Mouse (Mus musculus) kidney, postnatal 10 days (tissue): ENCODE measurements around the gene Olfr90.
A peak's percentile ranks its signal among the peaks of the same experiment; 100 is the strongest.

Source experiments
- DNase-seq: peaks from one replicate; pipeline ENCODE4 v3.0.0; 2021; ENCODE audit warnings: mixed read lengths

Gene Olfr90

DNA sequence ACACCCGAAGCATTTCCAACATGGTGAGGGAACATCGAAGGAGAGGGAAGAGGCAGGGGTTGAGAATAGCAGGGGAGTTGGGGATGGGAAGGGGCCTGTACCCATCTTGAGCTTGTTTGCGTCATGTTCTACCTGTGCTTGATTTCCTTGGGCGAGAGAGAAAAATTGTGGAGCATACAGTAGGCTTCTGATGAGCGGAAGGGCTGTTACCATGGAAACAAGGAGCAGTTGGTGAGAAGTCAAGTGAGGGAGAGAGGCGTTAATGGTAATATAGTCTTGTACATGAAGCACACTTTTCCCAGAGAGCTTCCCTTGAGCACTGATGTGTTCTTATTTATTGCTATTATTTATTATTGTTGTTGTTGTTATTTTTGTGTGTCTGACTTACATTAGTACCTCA, 31.3 kb downstream of the Olfr90 start:
- no peak for DNase-seq

DNA sequence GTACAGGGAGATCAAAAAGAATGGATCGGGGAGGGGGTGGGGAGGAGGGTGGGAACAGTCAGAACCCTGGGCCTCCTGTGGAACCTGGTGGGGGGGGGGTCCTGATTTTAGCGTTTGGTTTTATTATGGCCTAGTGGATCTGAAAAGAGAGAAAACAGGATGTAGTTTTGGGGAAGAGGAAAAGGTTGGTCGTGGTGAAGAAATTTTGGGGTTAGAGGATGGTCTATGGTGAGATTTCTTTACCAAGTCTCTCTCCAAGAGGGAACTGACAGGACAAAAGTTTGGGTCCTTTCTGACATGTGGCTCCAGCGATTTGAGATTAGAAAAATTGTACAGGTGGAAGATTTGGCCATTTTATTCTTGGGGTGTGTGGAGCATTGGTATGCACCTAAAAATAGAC, 36.6 kb downstream of the Olfr90 start:
- no peak for DNase-seq

DNA sequence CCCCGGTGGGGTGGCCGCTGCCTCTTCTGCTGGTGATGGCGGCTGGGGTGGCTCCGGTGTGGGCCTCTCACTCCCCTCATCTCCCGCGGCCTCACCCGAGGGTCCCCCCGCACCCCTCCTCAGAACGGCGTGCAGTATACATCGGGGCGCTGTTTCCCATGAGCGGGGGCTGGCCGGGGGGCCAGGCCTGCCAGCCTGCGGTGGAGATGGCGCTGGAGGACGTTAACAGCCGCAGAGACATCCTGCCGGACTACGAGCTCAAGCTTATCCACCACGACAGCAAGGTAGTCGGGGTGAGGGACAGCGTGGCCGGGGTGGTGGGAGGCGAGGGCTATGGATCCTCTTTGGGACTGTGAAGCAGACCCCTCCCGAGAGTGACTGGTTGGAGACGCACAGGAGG, 37.4 kb downstream of the Olfr90 start:
- DNase-seq: peak; percentile 22

DNA sequence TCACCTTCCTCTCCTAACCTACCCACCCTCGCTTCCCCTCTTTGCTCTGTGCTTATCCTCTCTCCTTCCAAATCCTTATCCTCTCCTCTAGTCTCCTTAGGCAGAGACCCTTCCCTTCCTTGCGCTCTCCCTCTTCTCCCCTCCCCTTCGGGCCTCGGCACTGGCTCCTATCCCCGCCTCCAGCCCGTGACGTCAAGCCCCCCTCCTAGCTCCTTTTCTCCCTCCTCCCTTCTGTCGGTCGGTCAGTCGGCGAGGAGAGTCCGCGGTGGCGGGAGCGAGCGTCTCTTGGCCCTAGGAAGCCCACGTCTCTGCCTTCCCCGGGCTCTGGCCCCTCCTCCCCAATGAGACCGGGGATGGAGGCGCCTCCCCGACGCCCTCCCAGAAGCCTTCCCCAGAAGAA, 37.9 kb downstream of the Olfr90 start:
- DNase-seq: peak; percentile 89

DNA sequence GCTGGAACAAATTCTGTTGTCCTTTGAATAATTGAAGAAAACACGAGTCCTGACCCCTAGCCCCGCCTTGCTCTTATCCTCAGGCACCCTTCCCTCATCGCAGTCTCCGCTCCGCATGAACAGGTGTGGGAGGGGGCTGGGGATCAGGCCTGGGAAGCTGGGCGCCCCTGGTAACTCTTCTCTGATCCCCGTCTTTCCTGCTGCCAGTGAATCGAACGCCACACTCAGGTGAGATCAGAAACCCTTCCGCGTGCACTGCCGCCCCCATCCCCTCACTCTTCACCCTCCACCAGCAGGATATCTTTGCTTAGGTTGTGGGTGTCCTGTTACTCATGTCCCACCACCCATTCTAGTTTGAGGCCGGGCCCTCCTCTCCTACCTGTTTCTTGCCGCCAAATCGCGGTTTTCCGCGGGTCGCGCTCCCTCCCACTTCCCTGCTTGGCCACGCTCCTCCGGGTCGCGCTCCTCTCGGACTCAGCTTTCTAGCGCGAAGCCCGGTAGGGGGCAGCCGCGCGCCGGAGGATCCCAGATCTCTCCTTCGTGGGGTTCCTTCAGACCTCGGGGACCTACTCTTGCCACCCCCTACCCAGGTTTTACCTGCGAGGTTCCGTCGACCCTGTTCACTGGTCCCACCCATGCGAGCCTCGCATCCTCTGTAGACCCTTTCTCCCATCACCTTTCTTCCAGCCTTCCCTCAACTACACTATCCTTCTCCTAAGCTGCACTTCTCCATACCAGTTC, 38.6 kb downstream of the Olfr90 start:
- peak; percentile 80 for DNase-seq

DNA sequence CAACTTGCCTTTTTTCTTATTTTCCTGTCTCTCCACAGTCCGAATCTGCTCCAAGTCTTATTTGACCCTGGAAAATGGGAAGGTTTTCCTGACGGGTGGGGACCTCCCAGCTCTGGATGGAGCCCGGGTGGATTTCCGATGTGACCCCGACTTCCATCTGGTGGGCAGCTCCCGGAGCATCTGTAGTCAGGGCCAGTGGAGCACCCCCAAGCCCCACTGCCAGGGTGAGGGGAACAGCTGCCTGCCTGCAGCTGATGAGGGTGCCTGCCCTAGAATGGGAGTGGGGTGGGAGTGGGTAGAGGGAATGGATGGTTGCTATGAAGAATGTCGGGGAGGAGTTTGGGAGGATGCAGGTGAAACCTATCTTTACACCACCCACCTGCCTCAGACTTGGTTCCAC, 39.9 kb downstream of the Olfr90 start:
- peak; percentile 14 for DNase-seq

DNA sequence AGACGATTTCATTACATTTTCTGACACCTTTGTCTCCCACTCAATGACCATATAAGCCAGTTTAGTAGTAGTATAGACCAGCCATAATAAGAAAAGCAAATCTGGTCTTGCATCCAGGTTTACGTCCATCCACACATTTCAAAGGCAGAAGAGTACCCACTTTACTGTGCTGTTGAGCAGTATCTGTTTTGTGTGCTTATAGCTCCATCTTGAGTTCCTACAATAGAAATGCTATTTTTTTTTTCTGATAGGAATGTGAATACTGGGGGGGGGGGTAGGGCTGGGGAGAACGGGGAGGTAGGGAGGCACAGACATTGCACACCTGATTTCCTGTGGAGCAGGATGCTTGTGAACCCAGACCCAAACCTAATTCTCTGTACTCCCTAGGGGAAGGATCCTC, 40.3 kb downstream of the Olfr90 start:
- DNase-seq: no peak

DNA sequence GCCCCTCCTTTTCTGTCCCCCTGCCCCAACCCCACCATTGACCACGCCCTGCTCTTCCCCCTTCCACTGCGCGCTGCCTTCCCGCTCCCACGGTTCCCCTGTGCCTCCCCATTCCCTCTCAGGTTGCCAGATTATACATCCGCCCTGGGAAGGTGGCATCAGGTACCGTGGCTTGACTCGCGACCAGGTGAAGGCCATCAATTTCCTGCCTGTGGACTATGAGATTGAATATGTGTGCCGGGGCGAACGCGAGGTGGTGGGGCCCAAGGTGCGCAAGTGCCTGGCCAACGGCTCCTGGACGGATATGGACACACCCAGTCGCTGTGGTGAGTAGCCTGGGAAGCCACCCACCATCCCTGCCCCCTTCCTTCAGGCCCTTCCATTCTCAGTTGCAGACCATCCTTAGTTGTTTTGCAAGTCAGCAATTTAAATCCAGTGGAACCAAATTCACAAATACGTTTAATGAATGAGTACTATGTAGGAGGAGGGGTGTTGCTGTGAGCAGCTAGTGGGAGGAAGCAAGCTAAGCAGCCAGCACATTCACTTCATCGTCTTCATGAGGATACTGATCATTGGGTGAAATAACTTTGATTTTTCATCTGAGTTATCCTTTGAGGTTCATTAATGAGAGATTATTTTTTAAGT, 40.8 kb downstream of the Olfr90 start:
- no peak for DNase-seq

DNA sequence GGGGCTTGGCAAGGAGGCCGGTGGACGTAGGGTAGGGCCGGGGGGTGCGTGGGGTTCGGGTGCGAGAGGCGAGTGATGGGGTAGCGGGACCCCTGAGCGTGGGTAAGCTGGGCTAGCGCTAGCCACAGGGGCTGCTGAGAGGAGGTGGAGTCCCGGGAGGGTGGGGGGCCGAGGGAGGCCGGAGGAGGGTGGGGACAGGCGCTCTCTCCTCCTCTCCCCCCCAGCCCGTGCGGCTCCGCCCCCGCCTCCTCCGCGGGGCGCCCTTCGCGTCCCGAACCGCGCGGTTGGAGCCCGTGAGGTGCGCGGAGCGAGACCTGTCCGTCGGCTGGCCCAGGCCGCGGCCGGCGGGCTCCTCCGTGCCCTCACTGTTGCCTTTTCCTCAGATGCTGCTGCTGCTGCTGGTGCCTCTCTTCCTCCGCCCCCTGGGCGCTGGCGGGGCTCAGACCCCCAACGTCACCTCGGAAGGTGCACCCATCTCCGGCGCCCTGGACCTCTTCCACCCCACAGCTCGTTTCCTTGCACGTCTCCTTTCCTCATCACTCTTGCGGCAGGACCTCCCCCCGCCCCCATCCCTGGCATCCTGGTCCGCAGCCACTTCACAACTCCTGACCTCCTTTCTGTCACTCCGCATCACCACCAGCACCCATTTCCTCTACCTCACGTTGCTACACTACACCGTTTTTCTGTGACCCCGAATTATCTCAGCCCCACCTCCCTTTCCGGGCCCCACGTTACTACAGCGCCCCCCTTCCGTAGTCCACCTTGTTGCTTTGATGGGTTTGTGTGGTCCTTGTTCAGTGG, 41.8 kb downstream of the Olfr90 start:
- DNase-seq: peak; percentile 83

DNA sequence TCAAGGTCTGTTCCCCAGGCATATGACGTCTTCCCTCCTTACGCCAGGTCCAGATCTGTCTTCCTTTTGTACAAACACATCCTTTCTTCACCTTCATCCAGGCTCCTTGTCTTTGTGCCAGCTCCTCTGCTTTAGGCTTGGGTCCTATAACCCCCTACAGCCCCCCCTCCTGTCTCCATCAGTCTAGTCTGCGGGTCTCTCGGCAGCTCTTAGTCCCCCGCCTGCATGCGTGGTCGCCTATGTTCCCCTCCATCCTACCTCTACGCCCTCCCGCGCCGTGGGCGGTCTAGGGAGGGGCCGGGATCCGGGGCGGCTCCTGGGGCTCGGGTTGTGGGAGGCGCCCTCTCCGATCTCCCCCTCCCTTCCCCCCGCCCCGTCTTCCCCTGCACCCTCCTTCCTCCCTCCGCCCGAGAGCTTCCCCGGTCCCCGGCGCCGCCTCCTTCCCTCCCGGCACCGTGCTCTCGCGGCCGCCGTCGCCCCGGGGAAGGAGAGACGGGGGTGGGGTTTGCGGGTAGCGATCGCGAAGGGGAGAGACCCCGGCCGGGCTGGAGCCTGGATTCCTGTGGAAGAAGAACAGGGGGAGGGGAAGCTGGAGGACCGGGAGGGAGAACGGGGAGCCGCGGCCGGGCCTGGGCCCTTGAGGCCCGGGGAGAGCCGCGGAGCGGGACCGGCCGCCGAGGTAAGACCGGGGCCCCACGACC, 42.5 kb downstream of the Olfr90 start, which contains the start of gene Gabbr1:
Gabbr1 (plus strand) TSS at position 356 of the 701 bp plus-strand sequence.
- DNase-seq: peak; percentile 90

DNA sequence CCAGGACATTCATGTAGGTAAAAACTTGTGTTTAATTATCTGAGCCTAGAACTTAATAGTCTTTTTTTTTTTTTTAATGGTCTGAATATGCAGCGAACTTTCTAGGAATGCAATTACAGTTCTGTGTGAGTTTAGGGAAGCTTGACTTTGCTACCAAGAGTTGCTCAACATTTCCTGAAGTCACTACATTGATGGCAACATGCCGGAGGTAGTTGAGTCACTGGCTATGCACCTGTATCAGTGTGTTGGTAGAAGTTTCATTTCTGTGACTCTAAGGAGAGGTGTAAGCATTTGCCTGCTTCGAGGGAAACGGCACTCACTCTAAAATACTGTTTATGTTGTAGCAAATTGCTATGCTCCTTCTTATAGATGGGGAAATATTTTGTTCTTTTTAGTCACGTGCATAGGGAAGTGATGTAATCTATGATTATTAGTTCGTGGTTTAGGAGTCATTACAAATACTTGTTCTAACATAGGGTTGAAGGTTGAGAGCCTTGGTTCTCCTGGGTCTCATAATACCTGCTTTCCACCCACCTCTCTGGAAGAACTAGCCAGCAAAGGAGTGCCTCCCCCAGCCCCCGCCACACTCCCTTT, 43.6 kb downstream of the Olfr90 start:
- no peak for DNase-seq

DNA sequence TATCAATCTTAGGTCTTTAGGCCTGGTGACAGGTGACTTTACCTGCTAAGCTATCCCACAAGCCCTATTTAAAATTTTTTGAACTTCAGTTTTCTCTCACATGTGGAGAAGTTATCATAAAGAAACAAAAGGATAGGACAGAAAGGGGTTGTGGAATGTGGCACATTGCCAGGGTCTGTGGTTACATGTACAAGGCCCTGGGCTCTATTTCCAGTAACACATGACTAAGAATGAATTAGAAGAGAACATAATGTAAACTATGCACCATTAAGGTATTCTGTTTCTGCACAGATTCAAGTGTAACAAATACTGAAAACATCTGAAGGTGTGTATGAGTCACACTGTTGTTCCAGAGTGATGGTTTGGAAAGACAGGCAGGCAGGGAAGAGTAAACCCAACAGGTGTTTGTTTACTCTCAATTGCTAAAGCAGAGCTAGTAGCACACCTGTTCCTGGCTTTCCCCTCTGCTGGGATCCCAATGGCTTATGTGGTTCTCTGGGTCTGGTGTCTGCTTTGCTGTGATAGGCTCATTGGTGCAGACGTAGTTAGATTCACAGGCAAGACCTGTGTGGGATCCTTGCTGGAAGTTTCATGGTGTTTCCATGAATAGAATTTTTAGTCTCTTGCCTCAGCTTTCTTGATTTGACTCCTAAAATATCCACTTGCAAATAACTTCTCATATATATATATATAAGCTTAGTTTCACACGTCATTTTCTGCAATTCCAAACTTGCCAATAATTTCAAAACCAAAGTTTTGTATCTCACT, 49.0 kb downstream of the Olfr90 start:
- no peak for DNase-seq
